Mouse (Mus musculus) cerebellum, adult 2 months (tissue): ENCODE measurements around the gene Insr.

Experiments
- CTCF ChIP-seq: fragments of 200-500 bp; IDR thresholded peaks from 2 replicates; pipeline ENCODE4 v1.5.1; 2011; ENCODE audit warnings: low read depth, mild to moderate bottlenecking, control low read depth, low read length, moderate library complexity, borderline replicate concordance; ENCODE audit not compliant: insufficient read depth
- POLR2A ChIP-seq: fragments of 200-500 bp; IDR thresholded peaks from 2 replicates; pipeline ENCODE4 v1.6.1; 2011; ENCODE audit warnings: low read length, control low read depth, borderline replicate concordance; ENCODE audit not compliant: insufficient read depth

DNA sequence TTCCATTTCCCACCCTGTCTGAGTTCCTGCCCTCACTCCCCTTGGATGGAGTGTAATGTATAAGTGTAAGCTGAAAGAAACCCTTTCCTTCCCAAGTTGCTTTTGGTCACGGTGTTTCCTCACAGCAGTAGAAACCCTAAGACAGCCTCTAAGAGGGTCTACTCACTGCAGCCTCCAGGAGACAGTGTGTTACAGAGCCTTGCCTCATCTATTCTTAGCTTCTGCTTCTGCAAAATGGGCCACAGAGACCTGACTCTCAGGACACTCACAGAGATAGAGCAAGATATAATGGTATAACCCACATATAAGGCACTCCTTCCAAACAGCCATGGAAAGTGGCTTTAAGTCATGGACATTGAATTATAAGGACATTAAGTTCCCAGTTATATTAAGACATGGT, 47.6 kb upstream of the Insr start:
- TF ChIP-seq POLR2A (no peak), CTCF (no peak)
